Mouse (Mus musculus) heart, embryonic 12.5 days (tissue): ENCODE measurements around the gene Gpt2. TPM values are rescaled to one million over a fixed set of nuclear protein-coding genes. Genes with fewer than 3 reads are reported as not detected.

ENCODE experiments used
- ATAC-seq: fragments of 200-750 bp; cut with Nextera tagmentation; 2 replicates; pipeline ENCODE4 v1.8.0; 2017; ENCODE audit warnings: moderate TSS enrichment, moderate library complexity; ENCODE audit not compliant: insufficient number of reproducible peaks, low FRiP score
- H3K27ac ChIP-seq: fragments of 300-500 bp; sonication (generic); 2 replicates; pipeline ENCODE4 v1.5.1; 2016; ENCODE audit warnings: mild to moderate bottlenecking, moderate library complexity; ENCODE audit not compliant: poor library complexity, severe bottlenecking
- H3K27me3 ChIP-seq: fragments of 300-500 bp; sonication (generic); replicated peaks from 2 replicates; pipeline ENCODE4 v1.6.1; 2016; ENCODE audit warnings: mild to moderate bottlenecking, moderate library complexity
- H3K36me3 ChIP-seq: fragments of 300-500 bp; sonication (generic); 2 replicates; pipeline ENCODE4 v1.6.1; 2016; ENCODE audit warnings: mild to moderate bottlenecking, moderate library complexity
- H3K4me1 ChIP-seq: fragments of 300-500 bp; sonication (generic); replicated peaks from 2 replicates; pipeline ENCODE4 v1.6.1; 2016; ENCODE audit warnings: mild to moderate bottlenecking
- H3K4me2 ChIP-seq: fragments of 300-500 bp; sonication (generic); 2 replicates; pipeline ENCODE4 v1.6.1; 2016; ENCODE audit warnings: mild to moderate bottlenecking, moderate library complexity
- H3K4me3 ChIP-seq: fragments of 300-500 bp; sonication (generic); 2 replicates; pipeline ENCODE4 v1.5.1; 2016; ENCODE audit warnings: mild to moderate bottlenecking
- H3K9ac ChIP-seq: fragments of 300-500 bp; sonication (generic); 2 replicates; pipeline ENCODE4 v1.6.1; 2016; ENCODE audit warnings: mild to moderate bottlenecking, moderate library complexity
- H3K9me3 ChIP-seq: fragments of 300-500 bp; sonication (generic); replicated peaks from 2 replicates; pipeline ENCODE4 v1.6.1; 2016; ENCODE audit warnings: mild to moderate bottlenecking, moderate library complexity
- WGBS: fragments of 180-500 bp; shearing (Covaris S2); methylation state at CpG from one replicate; pipeline ENCODE4 v1.1.7; 2016; 5-methylcytosine and 5-hydroxymethylcytosine counted together
- polyA plus RNA-seq: library from polyadenylated mRNA; unstranded; fragments of >200 nt; fragmentation: Nextera tagmentation; extraction: Ambion mirVana; gene quantifications from 2 replicates; pipeline ENCODE4 v1.2.1, GENCODE M21; 2016

The Gpt2 gene
- polyA plus RNA-seq, 1 experiment from 2014 or later: 10.3 TPM

GRCm38 (mm10) chr8:85503065-85503464, 10.7 kb downstream of the Gpt2 start:
- Histone ChIP-seq H3K4me3 (no peak overlapping the region), H3K4me1 (peaks cover 12% of the 10 kb centered on the region), H3K4me2 (no peak overlapping the region), H3K9me3 (no peaks in the 10 kb centered on the region), H3K36me3 (0 out of 2 replicates have a peak, but pooled peaks cover 1% of the 10 kb centered on the region), H3K27ac (no peak overlapping the region), H3K9ac (no peak overlapping the region), H3K27me3 (no peaks in the 10 kb centered on the region)
- no peak for ATAC-seq
- WGBS: 50% methylated on average over 3 of the region's 3 CpGs

GRCm38 (mm10) chr8:85504704-85505103, 12.3 kb downstream of the Gpt2 start:
- no peak overlapping the region for H3K4me2 ChIP-seq
- no peak for ATAC-seq
- H3K4me1 ChIP-seq: peaks cover 5% of the 10 kb centered on the region
- H3K27ac ChIP-seq: no peak overlapping the region
- no peak overlapping the region for H3K4me3 ChIP-seq
- no peaks in the 10 kb centered on the region for H3K27me3 ChIP-seq
- no peaks in the 10 kb centered on the region for H3K9me3 ChIP-seq
- H3K36me3 ChIP-seq: 0 out of 2 replicates have a peak, but pooled peaks cover 3% of the 10 kb centered on the region
- 87% methylated on average over 6 of the region's 6 CpGs for WGBS
- no peak overlapping the region for H3K9ac ChIP-seq

- 83% methylated on average over 4 of the region's 4 CpGs for whole genome bisulfite sequencing
- 0 out of 2 replicates have a peak, but pooled peaks cover 3% of the 10 kb centered on the region for H3K36me3 ChIP-seq
- H3K4me3 ChIP-seq: no peak overlapping the region
- no peak overlapping the region for H3K4me2 ChIP-seq
- H3K9me3 ChIP-seq: no peaks in the 10 kb centered on the region
- H3K27ac ChIP-seq: no peak overlapping the region
- H3K9ac ChIP-seq: no peak overlapping the region
- no peaks in the 10 kb centered on the region; the same call in 1 of the 2 replicates for H3K4me1 ChIP-seq
- ATAC-seq: no peak
- H3K27me3 ChIP-seq: no peaks in the 10 kb centered on the region
Observed at GRCm38 (mm10) chr8:85506620-85507019, 14.2 kb downstream of the Gpt2 start.

- Histone ChIP-seq H3K36me3 (0 out of 2 replicates have a peak, but pooled peaks cover 3% of the 10 kb centered on the region), H3K27ac (no peak overlapping the region), H3K4me2 (no peak overlapping the region), H3K4me1 (no peaks in the 10 kb centered on the region), H3K4me3 (no peak overlapping the region), H3K9ac (no peak overlapping the region), H3K9me3 (no peaks in the 10 kb centered on the region), H3K27me3 (no peaks in the 10 kb centered on the region)
- no peak for ATAC-seq
- 73% methylated on average over 4 of the region's 4 CpGs for WGBS
Observed at GRCm38 (mm10) chr8:85508661-85509060, 16.3 kb downstream of the Gpt2 start.

- Histone ChIP-seq H3K9me3 (no peaks in the 10 kb centered on the region), H3K4me3 (no peak overlapping the region), H3K9ac (no peak overlapping the region), H3K4me1 (no peaks in the 10 kb centered on the region), H3K4me2 (no peak overlapping the region), H3K36me3 (0 out of 2 replicates have a peak, but pooled peaks cover 3% of the 10 kb centered on the region), H3K27me3 (no peaks in the 10 kb centered on the region), H3K27ac (no peak overlapping the region)
- ATAC-seq: no peak
- 88% methylated on average over 8 of the region's 8 CpGs for WGBS
Observed at GRCm38 (mm10) chr8:85512234-85512633, 19.9 kb downstream of the Gpt2 start.

- no peaks in the 10 kb centered on the region for H3K27me3 ChIP-seq
- H3K4me1 ChIP-seq: no peaks in the 10 kb centered on the region
- no peak overlapping the region for H3K4me2 ChIP-seq
- no peak overlapping the region for H3K4me3 ChIP-seq
- no peak overlapping the region for H3K27ac ChIP-seq
- H3K36me3 ChIP-seq: no peaks in the 10 kb centered on the region
- ATAC-seq: no peak
- no peak overlapping the region for H3K9ac ChIP-seq
- H3K9me3 ChIP-seq: no peaks in the 10 kb centered on the region
- 89% methylated on average over 4 of the region's 4 CpGs for WGBS
Observed at GRCm38 (mm10) chr8:85513283-85513682, 20.9 kb downstream of the Gpt2 start.

- H3K9ac ChIP-seq: no peak overlapping the region
- H3K36me3 ChIP-seq: 0 out of 2 replicates have a peak, but pooled peaks cover 9% of the 10 kb centered on the region
- no peaks in the 10 kb centered on the region for H3K4me1 ChIP-seq
- 66% methylated on average over 7 of the region's 7 CpGs for WGBS
- H3K27me3 ChIP-seq: no peaks in the 10 kb centered on the region
- no peak overlapping the region for H3K27ac ChIP-seq
- H3K9me3 ChIP-seq: no peaks in the 10 kb centered on the region
- H3K4me3 ChIP-seq: no peak overlapping the region
- H3K4me2 ChIP-seq: no peak overlapping the region
- no peak for ATAC-seq
Observed at GRCm38 (mm10) chr8:85515391-85515790, 23.0 kb downstream of the Gpt2 start.

- Histone ChIP-seq H3K27me3 (no peaks in the 10 kb centered on the region), H3K4me3 (no peak overlapping the region), H3K9me3 (no peaks in the 10 kb centered on the region), H3K27ac (no peak overlapping the region), H3K4me2 (no peak overlapping the region), H3K36me3 (peaks cover 15% of the 10 kb centered on the region; the same call in 1 of the 2 replicates), H3K9ac (no peak overlapping the region), H3K4me1 (no peaks in the 10 kb centered on the region)
- ATAC-seq: no peak
- WGBS: 69% methylated on average over 4 of the region's 4 CpGs
Observed at GRCm38 (mm10) chr8:85517336-85517735, 25.0 kb downstream of the Gpt2 start.

- no peak for ATAC-seq
- Histone ChIP-seq H3K36me3 (peaks cover 15% of the 10 kb centered on the region; the same call in 1 of the 2 replicates), H3K4me3 (no peak overlapping the region), H3K27ac (no peak overlapping the region), H3K4me2 (no peak overlapping the region), H3K27me3 (no peaks in the 10 kb centered on the region), H3K4me1 (no peaks in the 10 kb centered on the region), H3K9ac (no peak overlapping the region), H3K9me3 (no peaks in the 10 kb centered on the region)
- 87% methylated on average over 10 of the region's 10 CpGs for WGBS
Observed at GRCm38 (mm10) chr8:85517956-85518355, 25.6 kb downstream of the Gpt2 start.

GRCm38 (mm10) chr8:85520586-85520985, 28.2 kb downstream of the Gpt2 start:
- Histone ChIP-seq H3K4me2 (no peak overlapping the region), H3K36me3 (peaks cover 21% of the 10 kb centered on the region; the same call in 1 of the 2 replicates), H3K9me3 (no peaks in the 10 kb centered on the region), H3K27ac (no peak overlapping the region), H3K4me1 (peaks cover 8% of the 10 kb centered on the region), H3K27me3 (no peaks in the 10 kb centered on the region), H3K9ac (no peak overlapping the region), H3K4me3 (no peak overlapping the region)
- WGBS: 86% methylated on average over 4 of the region's 4 CpGs
- ATAC-seq: no peak

GRCm38 (mm10) chr8:85521332-85521731, 29.0 kb downstream of the Gpt2 start:
- no peak for ATAC-seq
- H3K36me3 ChIP-seq: peaks cover 21% of the 10 kb centered on the region; the same call in 1 of the 2 replicates
- H3K4me2 ChIP-seq: no peak overlapping the region
- whole genome bisulfite sequencing: 85% methylated on average over 8 of the region's 8 CpGs
- H3K4me3 ChIP-seq: no peak overlapping the region
- H3K4me1 ChIP-seq: peaks cover 8% of the 10 kb centered on the region
- no peak overlapping the region for H3K27ac ChIP-seq
- H3K27me3 ChIP-seq: no peaks in the 10 kb centered on the region
- H3K9me3 ChIP-seq: no peaks in the 10 kb centered on the region
- no peak overlapping the region for H3K9ac ChIP-seq

GRCm38 (mm10) chr8:85524086-85524485, 31.7 kb downstream of the Gpt2 start:
- peaks cover 8% of the 10 kb centered on the region for H3K4me1 ChIP-seq
- H3K9me3 ChIP-seq: no peaks in the 10 kb centered on the region
- peaks cover 20% of the 10 kb centered on the region; the same call in 1 of the 2 replicates for H3K36me3 ChIP-seq
- 75% methylated on average over 7 of the region's 7 CpGs for WGBS
- H3K4me3 ChIP-seq: no peak overlapping the region
- H3K4me2 ChIP-seq: no peak overlapping the region
- H3K27me3 ChIP-seq: no peaks in the 10 kb centered on the region
- no peak for ATAC-seq
- H3K27ac ChIP-seq: no peak overlapping the region
- H3K9ac ChIP-seq: no peak overlapping the region
